Mouse (Mus musculus): ENCODE data around the gene Wif1.

The Wif1 gene

GRCm38 (mm10) chr10:121070742-121071141, 37.0 kb downstream of the Wif1 start:
- no peak for DNase-seq (ENCODE audit: low spot score)

- DNase-seq (ENCODE audit: low spot score): no peak
Observed at GRCm38 (mm10) chr10:121080500-121080899, 46.7 kb downstream of the Wif1 start.

GRCm38 (mm10) chr10:121082881-121083280, 49.1 kb downstream of the Wif1 start:
- no peak for DNase-seq (ENCODE audit: low spot score)

GRCm38 (mm10) chr10:121083512-121083911, 49.8 kb downstream of the Wif1 start:
- no peak for DNase-seq (ENCODE audit: low spot score)

- DNase-seq (ENCODE audit: low spot score): no peak
Observed at GRCm38 (mm10) chr10:121088679-121089078, 54.9 kb downstream of the Wif1 start.

GRCm38 (mm10) chr10:121089312-121089711, 55.6 kb downstream of the Wif1 start:
- DNase-seq (ENCODE audit: low spot score): no peak

GRCm38 (mm10) chr10:121090006-121090405, 56.2 kb downstream of the Wif1 start:
- no peak for DNase-seq (ENCODE audit: low spot score)

- no peak for DNase-seq (ENCODE audit: low spot score)
Observed at GRCm38 (mm10) chr10:121095948-121096347, 62.2 kb downstream of the Wif1 start.

- no peak for DNase-seq (ENCODE audit: low spot score)
Observed at GRCm38 (mm10) chr10:121098263-121098662, 64.5 kb downstream of the Wif1 start.

GRCm38 (mm10) chr10:121099658-121100057, 65.9 kb downstream of the Wif1 start:
- DNase-seq (ENCODE audit: low spot score): no peak

- no peak for DNase-seq (ENCODE audit: low spot score)
Observed at GRCm38 (mm10) chr10:121116115-121116514, 82.4 kb downstream of the Wif1 start.

GRCm38 (mm10) chr10:121116636-121117035, 82.9 kb downstream of the Wif1 start:
- DNase-seq (ENCODE audit: low spot score): no peak

GRCm38 (mm10) chr10:121120751-121121150, 87.0 kb downstream of the Wif1 start:
- DNase-seq (ENCODE audit: low spot score): no peak

GRCm38 (mm10) chr10:121124481-121124880, 90.7 kb downstream of the Wif1 start:
- no peak for DNase-seq (ENCODE audit: low spot score)

- no peak for DNase-seq (ENCODE audit: low spot score)
Observed at GRCm38 (mm10) chr10:121129000-121129925, 95.5 kb downstream of the Wif1 start.
